Mouse (Mus musculus): ENCODE data around the gene Cdc42ep2. TPM values are rescaled to one million over a fixed set of nuclear protein-coding genes. Genes with fewer than 3 reads are reported as not detected.
A peak's percentile ranks its signal among the peaks of the same experiment; 100 is the strongest.
"Not testable (repeated sequence)": the region's sequence is repeated elsewhere in the genome, so short reads cannot be mapped to it uniquely, and the experiment has no call there.

Gene Cdc42ep2
- total and polyA plus RNA-seq, 3 experiments: 0.76 to 2.2 (median 1.8) TPM

DNA sequence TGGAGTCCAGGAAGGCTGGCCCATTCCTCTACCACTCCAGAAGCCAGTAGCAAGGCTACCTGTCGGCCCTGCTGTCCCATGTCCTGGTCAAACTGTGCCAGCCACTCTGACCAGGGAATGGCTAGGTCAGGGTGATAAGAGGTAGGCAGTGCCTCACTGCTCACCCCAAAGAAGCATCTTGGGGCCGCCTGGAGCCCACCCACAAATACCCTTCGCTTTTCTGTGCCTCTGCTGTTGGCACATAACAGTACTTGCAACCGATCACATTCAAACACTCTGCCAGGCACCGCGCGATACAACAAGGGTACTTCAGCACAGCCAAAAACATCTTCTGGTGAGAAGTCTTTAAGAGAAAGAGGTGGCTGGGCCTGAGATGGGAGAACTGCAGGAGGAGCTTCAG lies 32.4 kb downstream of the Cdc42ep2 start:
- TF ChIP-seq CTCF (IDR thresholded peaks at IDR 0.05; ENCODE audit: low read depth, low read length): no peak
- TF ChIP-seq TAL1 (conservative IDR thresholded peaks at IDR 0.05; ENCODE audit: low read depth, low read length): no peak
- TF ChIP-seq POLR2AphosphoS5 (IDR thresholded peaks at IDR 0.05; ENCODE audit: insufficient replicate concordance, low read depth, low read length): no peak
- no peak for TF ChIP-seq GATA1 (IDR thresholded peaks at IDR 0.05; ENCODE audit: borderline replicate concordance, low read length)
- no peak for TF ChIP-seq GATA2 (IDR thresholded peaks at IDR 0.05; ENCODE audit: borderline replicate concordance, low read depth, low read length)
- ATAC-seq (ENCODE audit: extremely low read depth, insufficient number of reproducible peaks, low FRiP score, poor library complexity, severe bottlenecking) (no peak), DNase-seq (ENCODE audit: low spot score) (no peak)
- Histone ChIP-seq H3K36me3 (replicated peaks) (peaks cover 47% of the 10 kb centered on the region), H3K27me3 (ENCODE audit: insufficient read depth, low read length) (peaks cover 3% of the 10 kb centered on the region; the same call in 1 of the 2 replicates), H3K4me1 (ENCODE audit: insufficient read depth, low read depth, low read length) (peaks cover 32% of the 10 kb centered on the region), H3K9me3 (replicated peaks) (no peaks in the 10 kb centered on the region), H3K4me3 (ENCODE audit: low read depth, low read length) (no peak overlapping the region)

DNA sequence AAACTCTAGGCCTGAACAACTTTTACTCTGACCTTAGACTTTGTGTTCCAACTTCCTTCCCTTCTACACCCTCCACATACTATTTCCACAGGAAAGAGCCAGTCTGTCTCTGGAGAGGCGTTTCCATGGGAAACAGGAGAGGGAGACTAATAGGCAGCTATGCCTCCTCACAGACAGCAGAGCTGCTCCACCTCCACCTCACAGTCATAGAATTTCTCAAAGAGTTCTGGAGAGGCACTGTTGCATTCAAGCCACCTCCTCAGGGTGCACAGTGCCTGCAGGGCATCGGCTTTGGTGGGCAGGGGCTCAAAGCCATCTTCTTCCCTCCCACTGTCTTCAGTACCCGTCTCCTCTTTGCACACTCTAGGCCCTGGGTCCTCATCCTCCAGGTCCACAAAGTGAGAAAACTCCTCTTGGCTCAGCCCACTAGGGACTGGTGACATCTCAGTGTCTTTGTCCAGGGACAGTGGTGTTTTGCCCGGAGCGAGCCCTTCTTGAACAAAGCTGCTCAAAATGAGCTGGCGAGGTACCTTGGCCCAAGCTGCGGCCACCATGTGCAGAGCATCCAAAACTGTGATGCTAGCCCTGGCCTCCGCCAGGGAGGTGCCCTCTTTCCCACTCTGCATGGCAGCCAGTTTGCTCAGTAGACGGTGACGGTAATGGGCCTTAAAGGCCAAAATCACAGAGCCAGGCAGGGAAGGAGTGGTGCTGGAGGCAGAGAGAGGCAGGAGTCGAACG lies 32.9 kb downstream of the Cdc42ep2 start:
- Histone ChIP-seq H3K27me3 (ENCODE audit: insufficient read depth, low read length) (peaks cover 3% of the 10 kb centered on the region; the same call in 1 of the 2 replicates), H3K4me3 (ENCODE audit: low read depth, low read length) (no peak overlapping the region), H3K9me3 (replicated peaks) (no peaks in the 10 kb centered on the region), H3K4me1 (ENCODE audit: insufficient read depth, low read depth, low read length) (peaks cover 32% of the 10 kb centered on the region), H3K36me3 (replicated peaks) (peaks cover 43% of the 10 kb centered on the region)
- TF ChIP-seq CTCF (IDR thresholded peaks at IDR 0.05; ENCODE audit: low read depth, low read length) (no peak), POLR2AphosphoS5 (IDR thresholded peaks at IDR 0.05; ENCODE audit: insufficient replicate concordance, low read depth, low read length) (no peak), GATA1 (IDR thresholded peaks at IDR 0.05; ENCODE audit: borderline replicate concordance, low read length) (no peak), GATA2 (IDR thresholded peaks at IDR 0.05; ENCODE audit: borderline replicate concordance, low read depth, low read length) (no peak), TAL1 (conservative IDR thresholded peaks at IDR 0.05; ENCODE audit: low read depth, low read length) (no peak)
- DNase-seq (ENCODE audit: low spot score): no peak
- no peak for ATAC-seq (ENCODE audit: extremely low read depth, insufficient number of reproducible peaks, low FRiP score, poor library complexity, severe bottlenecking)

DNA sequence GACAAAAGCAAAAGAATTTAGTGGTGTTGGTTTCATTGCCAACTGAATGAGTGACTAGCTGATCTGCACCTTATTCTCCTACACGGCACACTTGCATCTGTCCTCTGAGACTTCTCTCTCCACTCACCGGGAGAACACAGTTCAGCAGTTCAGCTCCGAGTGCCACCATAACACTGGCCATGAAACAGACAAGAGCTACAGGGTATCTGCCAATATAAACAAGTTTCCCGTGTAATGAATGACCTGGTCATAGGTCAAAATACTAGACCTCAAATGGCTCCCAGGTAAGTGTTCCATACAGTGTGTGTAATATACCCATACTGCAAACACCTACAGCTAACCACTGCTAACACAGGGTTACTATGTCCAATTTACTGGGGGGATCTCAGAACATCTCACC lies 35.4 kb downstream of the Cdc42ep2 start:
- Histone ChIP-seq H3K36me3 (replicated peaks) (peaks cover 19% of the 10 kb centered on the region), H3K4me1 (ENCODE audit: insufficient read depth, low read depth, low read length) (peaks cover 30% of the 10 kb centered on the region), H3K27me3 (ENCODE audit: insufficient read depth, low read length) (peaks cover 3% of the 10 kb centered on the region; the same call in 1 of the 2 replicates), H3K9me3 (replicated peaks) (no peaks in the 10 kb centered on the region), H3K4me3 (ENCODE audit: low read depth, low read length) (no peak overlapping the region)
- no peak for DNase-seq (ENCODE audit: low spot score)
- no peak for TF ChIP-seq GATA2 (IDR thresholded peaks at IDR 0.05; ENCODE audit: borderline replicate concordance, low read depth, low read length)
- no peak for TF ChIP-seq TAL1 (conservative IDR thresholded peaks at IDR 0.05; ENCODE audit: low read depth, low read length)
- no peak for TF ChIP-seq POLR2AphosphoS5 (IDR thresholded peaks at IDR 0.05; ENCODE audit: insufficient replicate concordance, low read depth, low read length)
- TF ChIP-seq CTCF (IDR thresholded peaks at IDR 0.05; ENCODE audit: low read depth, low read length): no peak
- TF ChIP-seq GATA1 (IDR thresholded peaks at IDR 0.05; ENCODE audit: borderline replicate concordance, low read length): no peak
- ATAC-seq (ENCODE audit: extremely low read depth, insufficient number of reproducible peaks, low FRiP score, poor library complexity, severe bottlenecking): no peak

DNA sequence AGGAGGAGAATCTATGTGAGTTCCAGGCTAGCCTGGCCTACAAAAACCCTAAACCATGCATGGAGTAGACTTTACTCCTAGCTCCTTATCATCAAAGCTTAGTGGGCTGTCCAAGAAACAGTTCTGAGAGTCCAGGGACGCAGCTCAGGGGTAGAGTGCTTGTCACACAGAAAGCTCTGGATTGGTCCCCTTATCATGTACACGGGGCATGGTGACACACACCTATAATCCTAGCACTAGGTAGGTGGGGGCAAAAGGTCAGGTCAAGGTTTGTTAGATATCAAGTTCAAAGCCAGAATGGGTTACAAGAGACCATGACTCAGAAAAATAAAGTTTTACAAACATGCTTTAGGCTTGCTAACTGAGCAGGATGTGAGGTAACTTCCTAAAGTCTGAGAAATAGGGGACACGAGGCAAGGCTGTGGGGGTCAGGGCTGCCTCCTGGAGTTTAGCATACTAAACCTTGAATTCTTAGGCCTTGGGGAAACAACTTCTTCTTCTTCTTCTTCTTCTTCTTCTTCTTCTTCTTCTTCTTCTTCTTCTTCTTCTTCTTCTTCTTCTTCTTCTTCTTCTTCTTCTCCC lies 37.3 kb downstream of the Cdc42ep2 start:
- peaks cover 25% of the 10 kb centered on the region for H3K4me1 ChIP-seq (ENCODE audit: insufficient read depth, low read depth, low read length)
- no peak for ATAC-seq (ENCODE audit: extremely low read depth, insufficient number of reproducible peaks, low FRiP score, poor library complexity, severe bottlenecking)

DNA sequence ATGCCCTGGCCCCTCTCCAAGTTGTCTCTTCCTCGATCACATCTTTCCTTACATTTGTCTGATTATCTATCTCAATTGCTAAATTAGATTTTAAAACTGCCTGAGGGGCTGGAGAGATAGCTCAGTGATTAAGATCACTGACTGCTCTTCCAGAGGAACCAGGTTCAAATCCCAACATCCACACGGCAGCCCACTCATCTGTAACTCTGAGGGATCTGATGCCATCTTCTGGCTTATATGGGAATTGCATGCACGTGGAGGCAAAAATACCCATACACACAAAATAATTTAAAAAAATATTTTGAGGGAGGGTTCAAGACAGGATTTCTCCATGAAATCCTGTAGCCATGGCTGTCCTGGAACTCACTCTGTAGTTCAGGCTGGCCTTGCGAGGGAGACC lies 38.8 kb downstream of the Cdc42ep2 start:
- Histone ChIP-seq H3K36me3 (replicated peaks) (no peaks in the 10 kb centered on the region), H3K4me1 (ENCODE audit: insufficient read depth, low read depth, low read length) (peaks cover 21% of the 10 kb centered on the region), H3K27me3 (ENCODE audit: insufficient read depth, low read length) (no peaks in the 10 kb centered on the region; the same call in 1 of the 2 replicates), H3K4me3 (ENCODE audit: low read depth, low read length) (no peak overlapping the region), H3K9me3 (replicated peaks) (no peaks in the 10 kb centered on the region)
- 0 out of 2 replicates have a peak, but pooled peaks have one; percentile 28 for TF ChIP-seq CTCF (IDR thresholded peaks at IDR 0.05; ENCODE audit: low read depth, low read length)
- no peak for TF ChIP-seq GATA1 (IDR thresholded peaks at IDR 0.05; ENCODE audit: borderline replicate concordance, low read length)
- no peak for DNase-seq (ENCODE audit: low spot score)
- ATAC-seq (ENCODE audit: extremely low read depth, insufficient number of reproducible peaks, low FRiP score, poor library complexity, severe bottlenecking): no peak

More for the DNA sequence above, 37.3 kb downstream of the Cdc42ep2 start:
- no peak for DNase-seq (ENCODE audit: low spot score)
- no peak for TF ChIP-seq POLR2AphosphoS5 (IDR thresholded peaks at IDR 0.05; ENCODE audit: insufficient replicate concordance, low read depth, low read length)
- no peak for TF ChIP-seq TAL1 (conservative IDR thresholded peaks at IDR 0.05; ENCODE audit: low read depth, low read length)
- TF ChIP-seq CTCF (IDR thresholded peaks at IDR 0.05; ENCODE audit: low read depth, low read length): no peak
- TF ChIP-seq GATA2 (IDR thresholded peaks at IDR 0.05; ENCODE audit: borderline replicate concordance, low read depth, low read length): no peak
- no peak for TF ChIP-seq GATA1 (IDR thresholded peaks at IDR 0.05; ENCODE audit: borderline replicate concordance, low read length)
- H3K4me3 ChIP-seq (ENCODE audit: low read depth, low read length): no peak overlapping the region
- no peaks in the 10 kb centered on the region for H3K9me3 ChIP-seq (replicated peaks)
- peaks cover 11% of the 10 kb centered on the region for H3K36me3 ChIP-seq (replicated peaks)
- H3K27me3 ChIP-seq (ENCODE audit: insufficient read depth, low read length): no peaks in the 10 kb centered on the region; the same call in 1 of the 2 replicates

DNA sequence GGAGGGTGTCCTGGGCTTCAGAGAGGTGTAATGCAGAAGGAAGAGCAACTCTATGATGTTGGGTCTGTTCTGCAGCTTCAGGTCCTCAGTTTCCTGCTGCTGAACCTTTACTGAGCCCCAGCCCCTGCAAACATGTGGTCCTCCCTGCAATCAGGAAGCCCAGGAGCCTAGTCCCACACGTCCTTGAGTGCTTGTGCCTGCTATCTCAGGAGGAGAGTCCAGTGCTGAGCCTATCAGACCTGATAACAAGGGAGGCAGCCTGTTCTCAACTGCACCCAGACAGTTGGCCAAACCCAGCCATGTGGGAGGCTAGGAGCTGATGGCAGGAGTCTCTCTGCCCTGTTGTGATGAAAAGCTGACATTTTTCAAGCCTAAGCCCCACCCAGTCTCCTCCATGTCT lies 40.7 kb downstream of the Cdc42ep2 start:
- H3K27me3 ChIP-seq (ENCODE audit: insufficient read depth, low read length): peaks cover 2% of the 10 kb centered on the region; the same call in 1 of the 2 replicates
- no peak for DNase-seq (ENCODE audit: low spot score)
- H3K4me1 ChIP-seq (ENCODE audit: insufficient read depth, low read depth, low read length): peaks cover 23% of the 10 kb centered on the region
- no peak; the same call in 1 of the 2 replicates for ATAC-seq (ENCODE audit: extremely low read depth, insufficient number of reproducible peaks, low FRiP score, poor library complexity, severe bottlenecking)
- no peaks in the 10 kb centered on the region for H3K36me3 ChIP-seq (replicated peaks)
- no peak for TF ChIP-seq GATA2 (IDR thresholded peaks at IDR 0.05; ENCODE audit: borderline replicate concordance, low read depth, low read length)
- TF ChIP-seq GATA1 (IDR thresholded peaks at IDR 0.05; ENCODE audit: borderline replicate concordance, low read length): no peak
- no peak for TF ChIP-seq TAL1 (conservative IDR thresholded peaks at IDR 0.05; ENCODE audit: low read depth, low read length)
- TF ChIP-seq POLR2AphosphoS5 (IDR thresholded peaks at IDR 0.05; ENCODE audit: insufficient replicate concordance, low read depth, low read length): no peak
- TF ChIP-seq CTCF (IDR thresholded peaks at IDR 0.05; ENCODE audit: low read depth, low read length): no peak
- no peak overlapping the region for H3K4me3 ChIP-seq (ENCODE audit: low read depth, low read length)
- no peaks in the 10 kb centered on the region for H3K9me3 ChIP-seq (replicated peaks)

DNA sequence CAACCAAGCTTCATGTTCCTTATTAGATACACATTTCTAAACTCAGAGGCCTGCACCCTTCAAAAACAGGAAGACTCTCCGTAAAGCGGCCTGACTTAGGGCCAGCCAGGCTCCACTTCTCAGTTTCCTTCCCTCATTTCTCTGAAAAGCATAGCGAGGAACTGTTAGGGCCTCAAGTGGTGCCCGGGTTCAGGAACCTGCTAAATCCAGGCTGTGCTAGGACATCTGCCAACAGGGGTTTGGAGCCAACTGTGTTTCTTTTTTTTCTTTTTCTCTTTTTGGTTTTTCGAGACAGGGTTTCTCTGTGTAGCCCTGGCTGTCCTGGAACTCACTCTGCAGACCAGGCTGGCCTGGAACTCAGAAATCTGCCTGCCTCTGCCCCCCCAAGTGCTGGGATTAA lies 42.5 kb downstream of the Cdc42ep2 start:
- H3K4me1 ChIP-seq (ENCODE audit: insufficient read depth, low read depth, low read length): peaks cover 36% of the 10 kb centered on the region
- not testable (repeated sequence) for ATAC-seq (ENCODE audit: extremely low read depth, insufficient number of reproducible peaks, low FRiP score, poor library complexity, severe bottlenecking); H3K9me3 ChIP-seq (replicated peaks); H3K36me3 ChIP-seq (replicated peaks); H3K4me3 ChIP-seq (ENCODE audit: low read depth, low read length); H3K27me3 ChIP-seq (ENCODE audit: insufficient read depth, low read length); DNase-seq (ENCODE audit: low spot score)

Data from G1E (cell line).